Mouse (Mus musculus): ENCODE measurements around the gene Stx6. TPM values are rescaled to one million over a fixed set of nuclear protein-coding genes. Genes with fewer than 3 reads are reported as not detected.

Stx6 gene
- polyA plus RNA-seq, 1 experiment = 3.2 TPM

- H3K27me3 ChIP-seq (ENCODE audit: control insufficient read depth) = peaks cover 11% of the 10 kb centered on the region
- H3K36me3 ChIP-seq (ENCODE audit: control insufficient read depth) = no peaks in the 10 kb centered on the region
- H3K4me1 ChIP-seq (ENCODE audit: control insufficient read depth) = peaks cover 18% of the 10 kb centered on the region
- no peak for TF ChIP-seq TAL1 (IDR thresholded peaks at IDR 0.05; ENCODE audit: low read length)
- no peak for TF ChIP-seq GATA1 (IDR thresholded peaks at IDR 0.05; ENCODE audit: low read length)
- H3K9me3 ChIP-seq (ENCODE audit: control insufficient read depth, low read length) = no peaks in the 10 kb centered on the region
- no peak overlapping the region for H3K4me3 ChIP-seq (replicated peaks)
These were observed 94.6 kb downstream of the Stx6 start for GRCm38 (mm10) chr1:155253126-155253525.

DNA sequence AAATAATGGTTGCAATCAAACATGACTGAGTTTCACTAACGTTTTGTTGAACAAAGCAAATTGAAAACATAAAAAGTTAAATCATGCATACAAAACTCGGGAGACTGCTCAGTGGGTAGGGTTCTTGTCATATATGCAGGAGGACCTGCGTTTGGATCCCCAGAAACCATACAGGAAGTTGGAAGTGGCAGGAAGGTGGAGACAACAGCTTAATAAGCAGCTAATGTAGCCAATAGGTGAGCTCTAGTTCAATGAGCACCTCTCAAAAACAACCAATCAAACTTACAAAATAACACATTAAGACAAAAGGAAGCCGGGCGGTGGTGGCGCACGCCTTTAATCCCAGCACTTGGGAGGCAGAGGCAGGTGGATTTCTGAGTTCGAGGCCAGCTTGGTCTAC, 95.8 kb downstream of the Stx6 start:
- Histone ChIP-seq H3K27me3 (ENCODE audit: control insufficient read depth) (peaks cover 4% of the 10 kb centered on the region; the same call in 1 of the 2 replicates), H3K9me3 (ENCODE audit: control insufficient read depth, low read length) (no peaks in the 10 kb centered on the region), H3K36me3 (ENCODE audit: control insufficient read depth) (no peaks in the 10 kb centered on the region), H3K4me3 (replicated peaks) (no peak overlapping the region), H3K4me1 (ENCODE audit: control insufficient read depth) (peaks cover 18% of the 10 kb centered on the region)
- TF ChIP-seq GATA1 (IDR thresholded peaks at IDR 0.05; ENCODE audit: low read length) = no peak
- no peak for TF ChIP-seq TAL1 (IDR thresholded peaks at IDR 0.05; ENCODE audit: low read length)

Other genes starting within 250 kb of the Stx6 start
- gene Ier5, start 59.1 kb upstream of the Stx6 start, polyA plus RNA-seq (2012) = 7.6 and 7.7 TPM in 2 replicates
- not detected in 2 replicates for gene Mr1, start 11.9 kb upstream of the Stx6 start, polyA plus RNA-seq (2012)
- not detected in 2 replicates for gene BC034090, start 85.7 kb downstream of the Stx6 start, polyA plus RNA-seq (2012)